Mouse (Mus musculus) stomach, embryonic 14.5 days (tissue): ENCODE measurements around the gene Stip1. TPM values are rescaled to one million over a fixed set of nuclear protein-coding genes. Genes with fewer than 3 reads are reported as not detected.

Experiments used
- ATAC-seq: fragments of 200-750 bp; cut with Nextera tagmentation; 2 replicates; pipeline ENCODE4 v1.8.0; 2017; ENCODE audit warnings: low read depth, moderate TSS enrichment; ENCODE audit not compliant: insufficient number of reproducible peaks, insufficient read depth, low FRiP score
- H3K27ac ChIP-seq: fragments of 300-500 bp; sonication (generic); 2 replicates; pipeline ENCODE4 v1.5.1; 2014; ENCODE audit warnings: mild to moderate bottlenecking, low read length, moderate library complexity, mixed read lengths
- H3K27me3 ChIP-seq: fragments of 300-500 bp; sonication (generic); 2 replicates; pipeline ENCODE4 v1.6.1; 2014; ENCODE audit warnings: low read length, control low read depth, mixed read lengths; ENCODE audit not compliant: control insufficient read depth, insufficient read depth
- H3K36me3 ChIP-seq: fragments of 300-500 bp; sonication (generic); 2 replicates; pipeline ENCODE4 v1.6.1; 2014; ENCODE audit warnings: mild to moderate bottlenecking, control low read depth, low read length, moderate library complexity, mixed read lengths; ENCODE audit not compliant: control insufficient read depth, insufficient read depth
- H3K4me1 ChIP-seq: fragments of 300-500 bp; sonication (generic); 2 replicates; pipeline ENCODE4 v1.6.1; 2014; ENCODE audit warnings: low read length, control low read depth, mixed read lengths; ENCODE audit not compliant: control insufficient read depth, insufficient read depth
- H3K4me2 ChIP-seq: fragments of 300-500 bp; sonication (generic); replicated peaks from 2 replicates; pipeline ENCODE4 v1.6.1; 2014; ENCODE audit warnings: low read depth, low read length, control low read depth
- H3K4me3 ChIP-seq: fragments of 300-500 bp; sonication (generic); 2 replicates; pipeline ENCODE4 v1.5.1; 2014; ENCODE audit warnings: low read depth, low read length, control low read depth
- H3K9ac ChIP-seq: fragments of 300-500 bp; sonication (generic); replicated peaks from 2 replicates; pipeline ENCODE4 v1.6.1; 2014; ENCODE audit warnings: low read depth, mild to moderate bottlenecking, control low read depth, low read length, moderate library complexity, mixed read lengths
- H3K9me3 ChIP-seq: fragments of 300-500 bp; sonication (generic); 2 replicates; pipeline ENCODE4 v1.6.1; 2016; ENCODE audit warnings: low read depth, low read length, control low read depth; ENCODE audit not compliant: control insufficient read depth
- WGBS: fragments of 180-500 bp; shearing (Covaris S2); extraction: QIAGEN DNeasy Blood & Tissue Kit; methylation state at CpG from one replicate; pipeline ENCODE4 v1.1.7; 2014; 5-methylcytosine and 5-hydroxymethylcytosine counted together
- polyA plus RNA-seq: library from polyadenylated mRNA; unstranded; fragments of >200 nt; fragmentation: Nextera tagmentation; extraction: Ambion mirVana; gene quantifications from 2 replicates; pipeline ENCODE4 v1.2.1, GENCODE M21; 2014

The Stip1 gene
- polyA plus RNA-seq, 1 experiment from 2014 or later = 201 TPM

DNA sequence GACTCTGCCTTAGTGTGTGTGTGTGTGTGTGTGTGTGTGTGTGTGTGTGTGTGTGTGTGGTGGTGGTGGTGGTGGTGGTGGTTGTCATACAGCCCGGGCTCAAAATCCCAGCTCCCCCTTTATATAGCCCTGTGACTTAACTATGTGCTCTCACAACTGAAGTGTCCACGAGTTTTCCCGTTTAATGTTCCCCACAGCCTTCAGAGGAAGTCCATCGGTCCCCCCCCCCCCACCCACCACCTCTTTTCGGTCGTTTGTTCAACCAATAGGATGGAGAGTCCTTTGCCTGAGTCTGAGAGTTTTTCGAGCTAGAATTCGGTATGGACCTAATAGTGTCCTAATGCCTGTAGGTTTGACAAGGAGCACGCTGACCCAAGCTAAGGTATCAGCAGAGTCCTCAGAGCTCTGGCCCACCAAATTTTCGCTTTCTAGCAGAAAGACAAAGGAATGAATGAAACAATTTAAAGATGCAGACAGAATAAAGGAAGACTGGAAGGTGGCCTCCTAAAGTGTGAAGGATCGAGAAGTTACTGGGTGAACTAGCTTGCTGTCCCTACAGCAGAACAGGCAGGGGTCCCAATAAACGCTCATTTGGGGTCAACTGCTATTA is 66.1 kb downstream of the Stip1 start:
- H3K27me3 ChIP-seq = no peaks in the 10 kb centered on the region
- H3K4me2 ChIP-seq = peak overlapping the region; percentile 44
- 27% methylated on average over 12 of the region's 12 CpGs for WGBS
- peaks cover 13% of the 10 kb centered on the region for H3K36me3 ChIP-seq
- peak overlapping the region; percentile 77 for H3K4me3 ChIP-seq
- no peak overlapping the region for H3K27ac ChIP-seq
- 0 out of 2 replicates have a peak overlapping the region, but pooled peaks have one; percentile 2 for H3K9ac ChIP-seq
- no peaks in the 10 kb centered on the region for H3K9me3 ChIP-seq
- H3K4me1 ChIP-seq = peaks cover 43% of the 10 kb centered on the region
- no peak for ATAC-seq

- 77% methylated on average over 13 of the region's 13 CpGs for WGBS
- H3K9me3 ChIP-seq = no peaks in the 10 kb centered on the region
- H3K36me3 ChIP-seq = 0 out of 2 replicates have a peak, but pooled peaks cover 3% of the 10 kb centered on the region
- ATAC-seq = no peak
- no peak overlapping the region for H3K4me3 ChIP-seq
- H3K4me1 ChIP-seq = peaks cover 52% of the 10 kb centered on the region
- no peak overlapping the region for H3K9ac ChIP-seq
- no peak overlapping the region for H3K27ac ChIP-seq
- H3K4me2 ChIP-seq = no peak overlapping the region
- no peaks in the 10 kb centered on the region for H3K27me3 ChIP-seq
Measured at GRCm38 (mm10) chr19:6972247-6972917, 67.4 kb downstream of the Stip1 start.

DNA sequence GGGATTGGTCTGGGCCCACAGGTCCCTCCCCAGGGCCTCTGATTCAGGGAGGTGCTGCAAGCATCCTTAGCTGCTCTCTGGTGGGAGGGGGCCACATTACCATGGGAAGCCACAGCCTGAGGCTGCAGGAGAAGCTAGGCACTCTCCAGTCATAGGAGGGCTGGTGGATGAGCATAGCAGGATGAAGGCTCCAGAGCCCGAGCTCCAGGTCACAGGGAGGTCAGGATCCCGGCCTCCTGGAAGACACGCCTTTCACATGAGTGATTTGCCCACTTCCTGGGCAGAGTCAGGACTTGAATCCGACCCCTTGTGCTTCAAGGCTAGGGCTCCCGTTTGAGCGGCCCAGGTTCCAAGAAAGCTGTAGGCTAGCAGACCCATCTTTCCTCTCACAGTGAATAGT is 68.1 kb downstream of the Stip1 start:
- WGBS = 31% methylated on average over 6 of the region's 6 CpGs
- Histone ChIP-seq H3K9ac (no peak overlapping the region; the same call in 1 of the 2 replicates), H3K4me2 (no peak overlapping the region), H3K27me3 (no peaks in the 10 kb centered on the region), H3K9me3 (no peaks in the 10 kb centered on the region), H3K4me3 (no peak overlapping the region), H3K27ac (no peak overlapping the region), H3K4me1 (peaks cover 51% of the 10 kb centered on the region), H3K36me3 (no peaks in the 10 kb centered on the region)
- no peak for ATAC-seq

Other genes starting within 250 kb of the Stip1 start
- 24.2 and 26.1 TPM in 2 replicates for gene Rps6ka4, start 199.3 kb downstream of the Stip1 start, polyA plus RNA-seq
- 0.59 and 0.80 TPM in 2 replicates for gene Ccdc88b, start 181.8 kb downstream of the Stip1 start, polyA plus RNA-seq
- 152 and 158 TPM in 2 replicates for gene Trmt112, start 130.3 kb downstream of the Stip1 start, polyA plus RNA-seq
- 166 and 172 TPM in 2 replicates for gene Prdx5, start 129.9 kb downstream of the Stip1 start, polyA plus RNA-seq
- gene Esrra, start 118.2 kb downstream of the Stip1 start, polyA plus RNA-seq = 6.5 and 6.8 TPM in 2 replicates
- 1.5 and 1.8 TPM in 2 replicates for gene Catsperz, start 114.6 kb downstream of the Stip1 start, polyA plus RNA-seq
- gene Kcnk4, start 105.5 kb downstream of the Stip1 start, polyA plus RNA-seq = 0.35 and 0.95 TPM in 2 replicates
- gene Bad, start 98.1 kb downstream of the Stip1 start, polyA plus RNA-seq = 69.1 and 70.8 TPM in 2 replicates
- 21.8 and 24.8 TPM in 2 replicates for gene Gpr137, start 97.5 kb downstream of the Stip1 start, polyA plus RNA-seq
- gene Ppp1r14b, start 65.0 kb downstream of the Stip1 start, polyA plus RNA-seq = 99.5 and 103 TPM in 2 replicates
- 50.6 and 56.1 TPM in 2 replicates for gene Plcb3, start 63.5 kb downstream of the Stip1 start, polyA plus RNA-seq
- 88.3 and 94.1 TPM in 2 replicates for gene Fkbp2, start 59.5 kb downstream of the Stip1 start, polyA plus RNA-seq
- gene Vegfb, start 52.3 kb downstream of the Stip1 start, polyA plus RNA-seq = 38.5 and 44.7 TPM in 2 replicates
- gene Dnajc4, start 47.4 kb downstream of the Stip1 start, polyA plus RNA-seq = 23.8 and 31.2 TPM in 2 replicates
- gene Nudt22, start 43.9 kb downstream of the Stip1 start, polyA plus RNA-seq = 15.3 and 19.6 TPM in 2 replicates
- 9.6 and 11.5 TPM in 2 replicates for gene Trpt1, start 43.8 kb downstream of the Stip1 start, polyA plus RNA-seq
- gene Fermt3, start 20.5 kb downstream of the Stip1 start, polyA plus RNA-seq = 8.2 and 8.3 TPM in 2 replicates
- 7.7 and 8.3 TPM in 2 replicates for gene Macrod1, start 16.8 kb upstream of the Stip1 start, polyA plus RNA-seq
- gene Flrt1, start 65.8 kb upstream of the Stip1 start, polyA plus RNA-seq = 7.4 and 9.2 TPM in 2 replicates
- gene Otub1, start 166.3 kb upstream of the Stip1 start, polyA plus RNA-seq = 222 and 238 TPM in 2 replicates
- gene Cox8a, start 177.6 kb upstream of the Stip1 start, polyA plus RNA-seq = 1,044 and 1,144 TPM in 2 replicates
- 59.4 and 59.6 TPM in 2 replicates for gene Naa40, start 201.2 kb upstream of the Stip1 start, polyA plus RNA-seq
- 8.4 and 10.2 TPM in 2 replicates for gene Rcor2, start 227.4 kb upstream of the Stip1 start, polyA plus RNA-seq